15 mouse cellular contexts compared by ENCODE assay signal in genomic region chr8:50082378-50082777, GRCm38 (mm10).
DNase-seq lines count a peak whose midpoint lies in the region; ATAC-seq lines count a peak whose summit lies in the region.
"Had no signal": no experiment of that assay in that cellular context is flagged by ENCODE, and none has a peak within 500 bp of the region (broad histone marks: within the 10 kb centered on the region; RNA-seq: fewer than 3 reads in every experiment).

No protein-coding gene starts in this region.

- H3K36me3 ChIP-seq in hindbrain, embryonic 14.5 days (replicated peaks; ENCODE audit: control insufficient read depth, insufficient read depth): no peaks in the 10 kb centered on the region
- no peaks in the 10 kb centered on the region for H3K36me3 ChIP-seq in hindbrain, embryonic 13.5 days
- H3K36me3 ChIP-seq in midbrain, embryonic 14.5 days (ENCODE audit: control insufficient read depth, insufficient read depth, low read length): no peaks in the 10 kb centered on the region
- no peaks in the 10 kb centered on the region for H3K36me3 ChIP-seq in midbrain, embryonic 16.5 days (ENCODE audit: control insufficient read depth, insufficient read depth, low read length)
- no peaks in the 10 kb centered on the region for H3K36me3 ChIP-seq in embryonic facial prominence, embryonic 14.5 days (ENCODE audit: control insufficient read depth, insufficient read depth, low read length)
- H3K36me3 ChIP-seq in neural tube, embryonic 15.5 days: no peaks in the 10 kb centered on the region
- H3K36me3 ChIP-seq: kidney, embryonic 15.5 days; lung, embryonic 15.5 days had no signal

- no peaks in the 10 kb centered on the region for H3K27me3 ChIP-seq in hindbrain, embryonic 14.5 days (ENCODE audit: control insufficient read depth, insufficient read depth, low read length)
- H3K27me3 ChIP-seq in hindbrain, embryonic 13.5 days: no peaks in the 10 kb centered on the region
- H3K27me3 ChIP-seq in midbrain, embryonic 14.5 days (ENCODE audit: control insufficient read depth, insufficient read depth, low read length): no peaks in the 10 kb centered on the region
- H3K27me3 ChIP-seq in midbrain, embryonic 16.5 days (ENCODE audit: control insufficient read depth, insufficient read depth, low read depth, low read length): no peaks in the 10 kb centered on the region
- H3K27me3 ChIP-seq in embryonic facial prominence, embryonic 14.5 days (replicated peaks; ENCODE audit: control insufficient read depth, insufficient read depth, low read length): no peaks in the 10 kb centered on the region
- no peaks in the 10 kb centered on the region for H3K27me3 ChIP-seq in neural tube, embryonic 15.5 days (replicated peaks)
- H3K27me3 ChIP-seq: kidney, embryonic 15.5 days; lung, embryonic 15.5 days had no signal

- no peak overlapping the region for H3K9ac ChIP-seq in hindbrain, embryonic 14.5 days
- no peak overlapping the region for H3K9ac ChIP-seq in hindbrain, embryonic 13.5 days
- no peak overlapping the region for H3K9ac ChIP-seq in midbrain, embryonic 14.5 days (replicated peaks; ENCODE audit: low read length)
- H3K9ac ChIP-seq in midbrain, embryonic 16.5 days (ENCODE audit: low read depth, low read length): no peak overlapping the region
- H3K9ac ChIP-seq in embryonic facial prominence, embryonic 14.5 days (ENCODE audit: low read depth, low read length): no peak overlapping the region
- no peak overlapping the region for H3K9ac ChIP-seq in neural tube, embryonic 15.5 days (replicated peaks)
- H3K9ac ChIP-seq: kidney, embryonic 15.5 days; lung, embryonic 15.5 days had no signal

- DNase-seq in hindbrain, embryonic 14.5 days (ENCODE audit: low spot score): peak; percentile 31
- peak; percentile 11 for DNase-seq in midbrain, embryonic 14.5 days
- peak; percentile 56 for DNase-seq in embryonic facial prominence, embryonic 14.5 days (ENCODE audit: low spot score)
- DNase-seq in spleen, postnatal 10 days (ENCODE audit: low spot score in 2 of 2): no peak
- DNase-seq: adrenal gland, postnatal 10 days; cerebellum, adult 9-10 months; right cerebral cortex, postnatal 4 days; thymus, adult 18-20 months had no signal

- no peaks in the 10 kb centered on the region for H3K9me3 ChIP-seq in hindbrain, embryonic 14.5 days (ENCODE audit: control insufficient read depth, low read length)
- H3K9me3 ChIP-seq in hindbrain, embryonic 13.5 days: no peaks in the 10 kb centered on the region
- no peaks in the 10 kb centered on the region for H3K9me3 ChIP-seq in midbrain, embryonic 14.5 days (ENCODE audit: control insufficient read depth, low read length)
- H3K9me3 ChIP-seq in midbrain, embryonic 16.5 days (replicated peaks; ENCODE audit: control insufficient read depth, low read length, poor library complexity, severe bottlenecking): no peaks in the 10 kb centered on the region
- no peaks in the 10 kb centered on the region for H3K9me3 ChIP-seq in embryonic facial prominence, embryonic 14.5 days (ENCODE audit: control insufficient read depth, low read length)
- H3K9me3 ChIP-seq in neural tube, embryonic 15.5 days (replicated peaks): no peaks in the 10 kb centered on the region
- H3K9me3 ChIP-seq: kidney, embryonic 15.5 days; lung, embryonic 15.5 days had no signal

- no peaks in the 10 kb centered on the region for H3K4me1 ChIP-seq in hindbrain, embryonic 14.5 days (replicated peaks; ENCODE audit: control insufficient read depth, insufficient read depth, low read length)
- no peaks in the 10 kb centered on the region for H3K4me1 ChIP-seq in hindbrain, embryonic 13.5 days (replicated peaks)
- H3K4me1 ChIP-seq in midbrain, embryonic 14.5 days (ENCODE audit: control insufficient read depth, insufficient read depth, low read length): no peaks in the 10 kb centered on the region
- no peaks in the 10 kb centered on the region for H3K4me1 ChIP-seq in midbrain, embryonic 16.5 days (ENCODE audit: control insufficient read depth, insufficient read depth, low read length)
- no peaks in the 10 kb centered on the region for H3K4me1 ChIP-seq in embryonic facial prominence, embryonic 14.5 days (ENCODE audit: control insufficient read depth, insufficient read depth, low read length)
- H3K4me1 ChIP-seq in neural tube, embryonic 15.5 days: no peaks in the 10 kb centered on the region
- H3K4me1 ChIP-seq: kidney, embryonic 15.5 days; lung, embryonic 15.5 days had no signal

- H3K4me2 ChIP-seq in hindbrain, embryonic 14.5 days (replicated peaks): no peak overlapping the region
- H3K4me2 ChIP-seq in hindbrain, embryonic 13.5 days: no peak overlapping the region
- H3K4me2 ChIP-seq in midbrain, embryonic 14.5 days (ENCODE audit: low read length): no peak overlapping the region
- no peak overlapping the region for H3K4me2 ChIP-seq in midbrain, embryonic 16.5 days (ENCODE audit: low read length)
- no peak overlapping the region for H3K4me2 ChIP-seq in embryonic facial prominence, embryonic 14.5 days (ENCODE audit: low read depth, low read length)
- peak overlapping the region; percentile 31; the same call in 1 of the 2 replicates for H3K4me2 ChIP-seq in neural tube, embryonic 15.5 days
- H3K4me2 ChIP-seq: kidney, embryonic 15.5 days; lung, embryonic 15.5 days had no signal

- 73% methylated on average over 6 of the region's 6 CpGs for whole genome bisulfite sequencing in hindbrain, embryonic 14.5 days
- WGBS in hindbrain, embryonic 13.5 days: 83% methylated on average over 6 of the region's 6 CpGs
- 82% methylated on average over 6 of the region's 6 CpGs for WGBS in midbrain, embryonic 14.5 days
- WGBS in midbrain, embryonic 16.5 days: 78% methylated on average over 6 of the region's 6 CpGs
- WGBS in embryonic facial prominence, embryonic 14.5 days: 51% methylated on average over 6 of the region's 6 CpGs
- WGBS in neural tube, embryonic 15.5 days: 46% methylated on average over 6 of the region's 6 CpGs

- no peak overlapping the region for H3K27ac ChIP-seq in hindbrain, embryonic 14.5 days
- no peak overlapping the region for H3K27ac ChIP-seq in hindbrain, embryonic 13.5 days
- no peak overlapping the region for H3K27ac ChIP-seq in midbrain, embryonic 14.5 days (replicated peaks; ENCODE audit: low read depth, low read length)
- no peak overlapping the region for H3K27ac ChIP-seq in midbrain, embryonic 16.5 days (ENCODE audit: low read length)
- H3K27ac ChIP-seq in embryonic facial prominence, embryonic 14.5 days (replicated peaks; ENCODE audit: low read depth, low read length): no peak overlapping the region
- H3K27ac ChIP-seq in neural tube, embryonic 15.5 days (replicated peaks): no peak overlapping the region; the same call in 1 of the 2 replicates
- H3K27ac ChIP-seq: kidney, embryonic 15.5 days; lung, embryonic 15.5 days had no signal

- no peak for ATAC-seq in hindbrain, embryonic 14.5 days (ENCODE audit: low FRiP score)
- ATAC-seq in hindbrain, embryonic 13.5 days (ENCODE audit: low FRiP score): no peak
- ATAC-seq in midbrain, embryonic 14.5 days (ENCODE audit: low FRiP score, low TSS enrichment): no peak
- no peak for ATAC-seq in midbrain, embryonic 16.5 days
- 0 out of 2 replicates have a peak, but pooled peaks have one; percentile 22 for ATAC-seq in embryonic facial prominence, embryonic 14.5 days (ENCODE audit: low read depth)
- no peak for ATAC-seq in neural tube, embryonic 15.5 days (ENCODE audit: low FRiP score)
- ATAC-seq: CD4-positive, CD25-positive, alpha-beta regulatory T cell, adult 4 months had no signal

- H3K4me3 ChIP-seq in hindbrain, embryonic 14.5 days (replicated peaks; ENCODE audit: low read length): no peak overlapping the region
- no peak overlapping the region for H3K4me3 ChIP-seq in hindbrain, embryonic 13.5 days
- H3K4me3 ChIP-seq in midbrain, embryonic 14.5 days (replicated peaks; ENCODE audit: low read depth, low read length): no peak overlapping the region
- H3K4me3 ChIP-seq in midbrain, embryonic 16.5 days (ENCODE audit: low read depth, low read length): no peak overlapping the region
- no peak overlapping the region for H3K4me3 ChIP-seq in embryonic facial prominence, embryonic 14.5 days (ENCODE audit: low read depth, low read length)
- no peak overlapping the region for H3K4me3 ChIP-seq in neural tube, embryonic 15.5 days (replicated peaks)
- H3K4me3 ChIP-seq: erythroblast, embryonic 14.5 days; kidney, embryonic 15.5 days; lung, embryonic 15.5 days had no signal

Comparison
In these comparisons a context has a peak if more than half of its experiments do, and no peak if none do; other contexts are left out.
1. DNase-seq: peak in hindbrain, embryonic 14.5 days (single experiment), midbrain, embryonic 14.5 days (single experiment) and embryonic facial prominence, embryonic 14.5 days (single experiment); none in spleen, postnatal 10 days (0 of 2).